19 mouse cellular contexts compared by ENCODE assay signal in the genomic region with DNA sequence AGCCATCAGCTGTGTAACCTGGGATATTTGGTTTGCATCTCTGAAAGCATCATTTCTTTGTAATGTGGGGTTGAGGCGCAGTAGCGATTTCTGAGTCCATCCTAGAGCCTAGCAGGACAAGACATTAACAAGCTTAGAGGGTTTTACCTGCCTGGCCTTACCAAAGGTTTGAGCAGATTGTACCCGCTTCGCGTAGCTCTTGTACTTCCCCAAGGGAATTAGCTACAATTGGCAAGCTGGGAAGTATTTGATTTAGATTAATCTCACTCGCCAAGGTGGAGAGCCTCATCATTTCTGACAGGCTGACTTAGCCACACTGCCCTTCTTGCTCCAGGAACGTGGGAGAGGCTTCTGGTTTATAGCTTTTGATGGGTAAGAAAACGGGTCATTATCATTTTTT.
DNase-seq lines count a peak whose midpoint lies in the region; ATAC-seq lines count a peak whose summit lies in the region.
"Had no signal": no experiment of that assay in that cellular context is flagged by ENCODE, and none has a peak within 500 bp of the region (broad histone marks: within the 10 kb centered on the region; RNA-seq: fewer than 3 reads in every experiment).

No protein-coding gene starts in this region.

- no peaks in the 10 kb centered on the region for H3K9me3 ChIP-seq in midbrain, embryonic 11.5 days (ENCODE audit: control insufficient read depth, low read length)
- no peaks in the 10 kb centered on the region for H3K9me3 ChIP-seq in midbrain, embryonic 13.5 days
- H3K9me3 ChIP-seq: forebrain, embryonic 10.5 days; heart, embryonic 15.5 days; hindbrain, embryonic 13.5 days; intestine, embryonic 15.5 days had no signal

- H3K4me3 ChIP-seq in midbrain, embryonic 11.5 days (ENCODE audit: low read depth, low read length) = no peak overlapping the region
- no peak overlapping the region for H3K4me3 ChIP-seq in midbrain, embryonic 13.5 days (replicated peaks)
- H3K4me3 ChIP-seq: forebrain, embryonic 10.5 days; heart, adult 2 months; heart, embryonic 15.5 days; hindbrain, embryonic 13.5 days; intestine, embryonic 15.5 days had no signal

- H3K27ac ChIP-seq in midbrain, embryonic 11.5 days (ENCODE audit: low read depth, low read length) = no peak overlapping the region
- H3K27ac ChIP-seq in midbrain, embryonic 13.5 days = no peak overlapping the region
- H3K27ac ChIP-seq: heart, adult 2 months; heart, embryonic 15.5 days; hindbrain, embryonic 13.5 days; intestine, embryonic 15.5 days had no signal

- no peak for ATAC-seq in midbrain, embryonic 11.5 days (ENCODE audit: low FRiP score)
- ATAC-seq in midbrain, embryonic 13.5 days = no peak
- ATAC-seq in monocyte, adult 5-6 weeks (replicated peaks; ENCODE audit: insufficient number of reproducible peaks, low FRiP score, low TSS enrichment, poor library complexity, severe bottlenecking) = no peak
- ATAC-seq: activated CD4-positive, CD25-positive, alpha-beta regulatory T cell, adult 4 months; forebrain, embryonic 14.5 days; intestine, embryonic 15.5 days had no signal

- H3K4me1 ChIP-seq in midbrain, embryonic 11.5 days (ENCODE audit: control insufficient read depth, insufficient read depth, low read length) = peaks cover 3% of the 10 kb centered on the region; the same call in 1 of the 2 replicates
- peaks cover 16% of the 10 kb centered on the region for H3K4me1 ChIP-seq in midbrain, embryonic 13.5 days (replicated peaks)
- H3K4me1 ChIP-seq: heart, embryonic 15.5 days; intestine, embryonic 15.5 days had no signal

- peaks cover 9% of the 10 kb centered on the region for H3K27me3 ChIP-seq in midbrain, embryonic 11.5 days (ENCODE audit: control insufficient read depth, insufficient read depth, low read length)
- H3K27me3 ChIP-seq in midbrain, embryonic 13.5 days = peaks cover 30% of the 10 kb centered on the region
- H3K27me3 ChIP-seq: intestine, embryonic 15.5 days had no signal

- H3K36me3 ChIP-seq in midbrain, embryonic 11.5 days (ENCODE audit: control insufficient read depth, insufficient read depth, low read length) = no peaks in the 10 kb centered on the region
- no peaks in the 10 kb centered on the region for H3K36me3 ChIP-seq in midbrain, embryonic 13.5 days
- H3K36me3 ChIP-seq: forebrain, embryonic 10.5 days; heart, embryonic 15.5 days; hindbrain, embryonic 13.5 days; intestine, embryonic 15.5 days had no signal

- no peak overlapping the region for H3K9ac ChIP-seq in midbrain, embryonic 11.5 days (ENCODE audit: low read length)
- no peak overlapping the region for H3K9ac ChIP-seq in midbrain, embryonic 13.5 days (replicated peaks)
- H3K9ac ChIP-seq: heart, embryonic 15.5 days; hindbrain, embryonic 13.5 days; intestine, embryonic 15.5 days had no signal

- H3K4me2 ChIP-seq in midbrain, embryonic 11.5 days = no peak overlapping the region
- no peak overlapping the region for H3K4me2 ChIP-seq in midbrain, embryonic 13.5 days (replicated peaks)
- H3K4me2 ChIP-seq: heart, embryonic 11.5 days; heart, embryonic 15.5 days; hindbrain, embryonic 13.5 days; intestine, embryonic 15.5 days had no signal

- 48% methylated on average over 8 of the region's 8 CpGs for WGBS in midbrain, embryonic 11.5 days
- 42% methylated on average over 8 of the region's 8 CpGs for WGBS in midbrain, embryonic 13.5 days

- peak; percentile 86 for DNase-seq in midbrain, embryonic 11.5 days (ENCODE audit: low spot score, missing footprints)
- peak; percentile 7 for DNase-seq in ZHBTc4 (ENCODE audit: low read depth, low spot score)
- peak; percentile 21 for DNase-seq in mesoderm, embryonic 11.5 days (ENCODE audit: low read depth, low spot score)
- DNase-seq in kidney, postnatal 4 days = no peak
- DNase-seq: adrenal gland, postnatal 14 days; cerebellum, adult 18-20 months; cerebellum, adult 9-11 months; cerebellum, postnatal 36 days; gastrocnemius, postnatal 36 days; heart, adult 2 months had no signal

Comparison
In these comparisons a context has a peak if more than half of its experiments do, and no peak if none do; other contexts are left out.
1. DNase-seq: peak in midbrain, embryonic 11.5 days (single experiment), ZHBTc4 (single experiment) and mesoderm, embryonic 11.5 days (single experiment); none in kidney, postnatal 4 days (0 of 2).